Mouse (Mus musculus): ENCODE measurements around the gene Atp5h. TPM values are rescaled to one million over a fixed set of nuclear protein-coding genes. Genes with fewer than 3 reads are reported as not detected.

Atp5h gene
- polyA plus RNA-seq, 1 experiment from 2014 or later, result 961 TPM

DNA sequence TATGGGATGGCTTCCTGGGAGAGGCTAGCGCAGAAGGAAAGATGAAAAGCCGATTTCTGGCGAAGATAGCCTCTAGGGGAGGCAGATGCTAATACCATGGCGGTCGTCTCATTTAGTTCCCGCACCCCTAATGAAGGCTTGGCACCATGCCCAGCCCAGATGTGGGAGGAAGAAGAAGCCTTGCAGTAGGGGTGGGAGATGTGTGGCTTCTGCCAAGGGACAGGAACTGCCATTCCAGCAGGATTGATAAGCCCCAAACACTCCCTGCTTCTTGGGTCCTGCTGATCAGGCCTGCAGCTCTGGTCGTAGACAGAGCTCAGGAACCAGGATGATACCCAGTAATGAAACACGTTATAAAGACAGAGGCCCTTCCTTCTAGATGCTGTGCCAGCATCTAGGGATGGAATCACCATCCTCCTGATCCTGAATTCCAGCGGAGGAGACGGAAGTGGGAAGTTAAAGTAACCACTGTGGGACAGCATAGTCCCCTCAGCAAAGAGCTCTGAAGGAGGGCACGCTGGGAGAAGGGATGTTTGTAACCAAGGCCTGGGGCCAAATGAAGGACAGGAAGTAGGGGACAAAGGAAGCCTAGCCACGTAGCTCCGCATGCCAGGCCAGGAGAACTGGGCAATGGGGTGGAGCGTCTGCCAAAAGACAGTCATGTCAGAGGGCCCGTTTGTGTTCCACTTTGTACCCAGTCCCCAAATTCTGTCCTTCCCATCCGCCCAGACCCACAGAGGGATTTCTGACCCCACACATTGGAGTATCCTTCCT lies 35.9 kb downstream of the Atp5h start:
- peaks cover 49% of the 10 kb centered on the region for H3K4me1 ChIP-seq (replicated peaks)
- H3K27me3 ChIP-seq (ENCODE audit: insufficient read depth, poor library complexity, severe bottlenecking), result 0 out of 2 replicates have a peak, but pooled peaks cover 13% of the 10 kb centered on the region
- peak overlapping the region; percentile 87 for H3K4me3 ChIP-seq
- DNase-seq (ENCODE audit: low spot score), result no peak
- peaks cover 7% of the 10 kb centered on the region; the same call in 1 of the 2 replicates for H3K36me3 ChIP-seq
- no peaks in the 10 kb centered on the region for H3K9me3 ChIP-seq
- H3K27ac ChIP-seq, result no peak overlapping the region; the same call in 1 of the 2 replicates
- WGBS, result 70% methylated on average over 16 of the region's 16 CpGs

GRCm38 (mm10) chr11:115382891-115383290 lies 36.9 kb downstream of the Atp5h start:
- DNase-seq (ENCODE audit: low spot score), result no peak
- 0 out of 2 replicates have a peak, but pooled peaks cover 13% of the 10 kb centered on the region for H3K27me3 ChIP-seq (ENCODE audit: insufficient read depth, poor library complexity, severe bottlenecking)
- H3K27ac ChIP-seq, result peak overlapping the region; percentile 97; the same call in 1 of the 2 replicates
- H3K4me3 ChIP-seq, result peak overlapping the region; percentile 87
- no peaks in the 10 kb centered on the region for H3K36me3 ChIP-seq
- 20% methylated on average over 5 of the region's 5 CpGs for WGBS
- H3K9me3 ChIP-seq, result 0 out of 2 replicates have a peak, but pooled peaks cover 2% of the 10 kb centered on the region
- peaks cover 49% of the 10 kb centered on the region for H3K4me1 ChIP-seq (replicated peaks)

DNA sequence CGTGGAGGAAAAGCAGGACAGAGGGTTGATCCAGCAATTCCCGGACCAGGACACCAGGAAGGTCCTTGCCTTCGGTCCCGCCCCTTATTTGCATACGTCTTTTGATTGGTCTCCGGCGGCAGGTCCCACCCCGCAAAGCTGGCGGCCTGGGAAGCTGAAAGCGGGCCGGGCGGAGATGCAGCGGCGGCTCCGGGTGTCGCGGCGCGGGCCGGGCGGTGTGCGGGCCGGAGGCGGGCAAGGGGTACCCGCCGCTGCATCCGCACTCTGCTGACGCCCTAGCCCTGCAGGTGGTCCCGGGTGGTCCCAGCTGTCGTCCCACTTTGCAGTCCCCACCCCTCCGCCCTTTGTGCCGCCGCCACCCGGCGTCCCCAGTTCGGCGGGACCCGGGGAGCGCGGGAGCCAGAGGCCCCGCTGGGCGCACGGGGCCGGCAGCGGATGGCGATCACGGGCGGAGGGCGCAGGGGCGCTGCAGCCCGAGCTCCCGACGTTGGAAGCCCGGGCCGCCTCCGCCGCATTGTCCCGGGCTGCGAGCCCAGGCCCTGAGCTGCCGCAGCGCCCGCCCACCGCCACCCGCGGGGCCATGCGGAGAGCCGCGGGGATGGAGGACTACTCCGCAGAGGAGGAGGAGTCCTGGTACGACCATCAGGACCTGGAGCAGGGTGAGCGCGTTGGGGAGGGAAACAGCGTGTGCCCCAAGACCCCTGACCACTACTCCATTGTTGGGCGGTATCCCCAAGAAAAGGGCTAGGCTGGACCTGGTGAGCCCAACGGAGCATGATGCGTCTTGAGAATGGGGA lies 37.8 kb downstream of the Atp5h start, which contains the start of gene Cdr2l:
Gene Cdr2l, plus strand, starts transcription at position 174 of the 797 bp plus-strand sequence.
- H3K36me3 ChIP-seq, result no peaks in the 10 kb centered on the region
- WGBS, result under 1% methylated on average over 76 of the region's 76 CpGs
- H3K9me3 ChIP-seq, result 0 out of 2 replicates have a peak, but pooled peaks cover 3% of the 10 kb centered on the region
- peak within 1 kb of the TSS; percentile 97 for H3K27ac ChIP-seq
- H3K4me1 ChIP-seq (replicated peaks), result peaks cover 49% of the 10 kb centered on the region
- peak; percentile 92 for DNase-seq (ENCODE audit: low spot score)
- H3K4me3 ChIP-seq, result peak within 1 kb of the TSS; percentile 87
- H3K27me3 ChIP-seq (ENCODE audit: insufficient read depth, poor library complexity, severe bottlenecking), result peaks cover 16% of the 10 kb centered on the region; the same call in 1 of the 2 replicates

GRCm38 (mm10) chr11:115381276-115381675 lies 38.5 kb downstream of the Atp5h start:
- DNase-seq (ENCODE audit: low spot score), result no peak
- Histone ChIP-seq H3K4me3 (peak overlapping the region; percentile 87), H3K9me3 (0 out of 2 replicates have a peak, but pooled peaks cover 3% of the 10 kb centered on the region), H3K36me3 (no peaks in the 10 kb centered on the region), H3K4me1 (replicated peaks) (peaks cover 49% of the 10 kb centered on the region), H3K27ac (peak overlapping the region; percentile 97), H3K27me3 (ENCODE audit: insufficient read depth, poor library complexity, severe bottlenecking) (peaks cover 23% of the 10 kb centered on the region; the same call in 1 of the 2 replicates)
- 15% methylated on average over 9 of the region's 9 CpGs for WGBS

GRCm38 (mm10) chr11:115377854-115378253 lies 41.9 kb downstream of the Atp5h start:
- WGBS, result 81% methylated on average over 7 of the region's 7 CpGs

GRCm38 (mm10) chr11:115377254-115377653 lies 42.5 kb downstream of the Atp5h start:
- 91% methylated on average over 4 of the region's 4 CpGs for WGBS
- H3K27me3 ChIP-seq (ENCODE audit: insufficient read depth, poor library complexity, severe bottlenecking), result peaks cover 49% of the 10 kb centered on the region
- H3K9me3 ChIP-seq, result 0 out of 2 replicates have a peak, but pooled peaks cover 3% of the 10 kb centered on the region
- DNase-seq (ENCODE audit: low spot score), result no peak
- no peak overlapping the region for H3K27ac ChIP-seq
- no peak overlapping the region for H3K4me3 ChIP-seq
- no peaks in the 10 kb centered on the region for H3K36me3 ChIP-seq
- H3K4me1 ChIP-seq (replicated peaks), result peaks cover 23% of the 10 kb centered on the region

More at GRCm38 (mm10) chr11:115377854-115378253, 41.9 kb downstream of the Atp5h start:
- Histone ChIP-seq H3K27ac (no peak overlapping the region), H3K9me3 (0 out of 2 replicates have a peak, but pooled peaks cover 3% of the 10 kb centered on the region), H3K36me3 (no peaks in the 10 kb centered on the region), H3K4me1 (replicated peaks) (peaks cover 29% of the 10 kb centered on the region), H3K4me3 (no peak overlapping the region), H3K27me3 (ENCODE audit: insufficient read depth, poor library complexity, severe bottlenecking) (peaks cover 46% of the 10 kb centered on the region)
- no peak for DNase-seq (ENCODE audit: low spot score)

- DNase-seq (ENCODE audit: low spot score), result no peak
- Histone ChIP-seq H3K9me3 (0 out of 2 replicates have a peak, but pooled peaks cover 3% of the 10 kb centered on the region), H3K4me3 (no peak overlapping the region), H3K27me3 (ENCODE audit: insufficient read depth, poor library complexity, severe bottlenecking) (peaks cover 55% of the 10 kb centered on the region), H3K27ac (no peak overlapping the region), H3K4me1 (replicated peaks) (peaks cover 19% of the 10 kb centered on the region), H3K36me3 (no peaks in the 10 kb centered on the region)
- WGBS, result 75% methylated on average over 7 of the region's 7 CpGs
These were observed 43.0 kb downstream of the Atp5h start for GRCm38 (mm10) chr11:115376722-115377121.

DNA sequence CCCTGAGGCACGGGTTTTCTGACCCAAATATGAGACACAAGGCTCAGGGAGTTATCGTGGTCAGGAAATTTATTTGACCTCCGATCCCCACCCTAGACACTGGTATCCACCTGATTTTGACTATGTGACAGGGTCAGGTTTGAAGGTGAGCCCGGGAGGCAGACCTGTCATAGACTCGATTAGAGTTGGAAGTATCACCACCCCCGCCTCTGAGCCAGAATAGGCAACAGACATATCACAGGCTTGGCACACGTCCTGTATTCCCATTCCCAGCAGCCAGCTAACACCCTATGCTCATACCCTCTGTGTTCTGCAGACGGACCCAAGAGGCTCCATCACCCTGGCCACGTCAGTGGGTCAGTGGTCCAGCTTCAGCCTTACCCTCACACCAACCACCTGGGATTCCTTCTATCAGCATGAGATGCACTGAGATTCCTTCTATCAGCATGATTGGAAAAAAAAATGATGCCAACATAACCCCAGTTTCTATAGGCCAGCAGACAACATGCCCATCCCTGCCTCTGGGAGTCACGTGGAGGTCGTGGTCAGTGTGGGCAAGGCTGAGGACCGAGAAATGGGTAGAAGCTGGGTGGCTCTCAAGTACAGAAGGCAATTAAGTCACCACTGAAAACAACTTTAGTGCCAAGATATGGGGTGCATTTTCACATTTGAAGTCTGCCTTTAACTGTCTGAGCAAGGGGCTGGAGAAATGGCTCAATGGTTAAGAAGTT lies 44.9 kb downstream of the Atp5h start:
- peaks cover 73% of the 10 kb centered on the region for H3K27me3 ChIP-seq (ENCODE audit: insufficient read depth, poor library complexity, severe bottlenecking)
- no peak for DNase-seq (ENCODE audit: low spot score)
- H3K4me3 ChIP-seq, result peak overlapping the region; percentile 51
- H3K27ac ChIP-seq, result peak overlapping the region; percentile 67; the same call in 1 of the 2 replicates
- peaks cover 13% of the 10 kb centered on the region for H3K4me1 ChIP-seq (replicated peaks)
- H3K36me3 ChIP-seq, result no peaks in the 10 kb centered on the region
- 0 out of 2 replicates have a peak, but pooled peaks cover 3% of the 10 kb centered on the region for H3K9me3 ChIP-seq
- WGBS, result 66% methylated on average over 12 of the region's 12 CpGs

DNA sequence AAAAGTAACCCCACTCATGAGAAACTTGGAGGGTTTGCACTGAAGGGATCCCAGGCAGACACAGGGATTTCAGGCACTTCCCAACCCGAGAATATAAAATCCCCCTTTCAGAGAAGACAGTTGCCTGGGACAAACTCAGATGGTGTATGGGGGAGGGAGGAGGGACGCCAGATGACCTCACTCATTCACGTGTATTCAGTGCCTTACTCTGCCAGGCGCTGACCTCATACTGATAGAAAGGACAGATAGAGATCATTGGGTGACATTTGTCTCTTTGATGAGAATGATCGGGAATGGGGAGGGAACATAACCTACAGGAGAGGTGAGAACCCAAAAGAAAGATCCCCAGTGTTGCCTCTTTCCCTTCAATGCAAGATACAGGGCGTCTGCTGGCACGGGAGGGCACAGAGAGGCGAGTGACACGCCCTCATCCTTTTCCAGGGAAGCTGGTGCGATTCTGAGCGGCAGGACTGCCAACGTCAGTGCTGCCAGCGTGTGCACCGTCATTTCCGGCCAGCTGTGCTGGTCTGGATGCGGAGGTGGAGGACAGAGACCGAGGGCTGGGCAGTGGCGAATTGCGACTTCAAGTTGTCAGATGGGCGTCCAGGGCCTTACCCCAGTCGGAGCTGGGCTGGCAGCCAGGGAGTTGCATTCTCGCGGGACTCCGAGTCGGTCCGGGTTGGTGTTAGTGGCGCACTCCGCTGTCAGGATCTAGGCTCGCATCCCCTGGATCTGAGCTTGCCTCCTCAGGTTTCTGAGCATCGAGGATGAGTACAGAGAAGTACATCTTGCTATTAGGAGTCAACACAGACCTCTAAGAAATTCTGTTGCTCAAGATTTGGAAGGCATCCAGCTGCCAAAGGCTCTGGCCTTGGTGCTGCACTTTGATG lies 45.7 kb downstream of the Atp5h start:
- Histone ChIP-seq H3K4me3 (peak overlapping the region; percentile 51), H3K27me3 (ENCODE audit: insufficient read depth, poor library complexity, severe bottlenecking) (peaks cover 81% of the 10 kb centered on the region), H3K36me3 (no peaks in the 10 kb centered on the region), H3K9me3 (0 out of 2 replicates have a peak, but pooled peaks cover 3% of the 10 kb centered on the region), H3K4me1 (replicated peaks) (peaks cover 13% of the 10 kb centered on the region), H3K27ac (peak overlapping the region; percentile 67)
- WGBS, result 1% methylated on average over 30 of the region's 30 CpGs
- DNase-seq (ENCODE audit: low spot score), result peak; percentile 54

- peaks cover 94% of the 10 kb centered on the region for H3K27me3 ChIP-seq (ENCODE audit: insufficient read depth, poor library complexity, severe bottlenecking)
These were observed 47.0 kb downstream of the Atp5h start for GRCm38 (mm10) chr11:115372737-115373136.

GRCm38 (mm10) chr11:115372015-115372414 lies 47.7 kb downstream of the Atp5h start:
- Histone ChIP-seq H3K27ac (no peak overlapping the region), H3K4me3 (no peak overlapping the region), H3K4me1 (replicated peaks) (peaks cover 22% of the 10 kb centered on the region), H3K36me3 (no peaks in the 10 kb centered on the region), H3K27me3 (ENCODE audit: insufficient read depth, poor library complexity, severe bottlenecking) (peaks cover 98% of the 10 kb centered on the region), H3K9me3 (no peaks in the 10 kb centered on the region)
- 73% methylated on average over 1 of the region's 1 CpGs for WGBS
- DNase-seq (ENCODE audit: low spot score), result no peak

More at GRCm38 (mm10) chr11:115372737-115373136, 47.0 kb downstream of the Atp5h start:
- no peak for DNase-seq (ENCODE audit: low spot score)
- Histone ChIP-seq H3K4me1 (replicated peaks) (peaks cover 14% of the 10 kb centered on the region), H3K36me3 (no peaks in the 10 kb centered on the region), H3K9me3 (no peaks in the 10 kb centered on the region), H3K27ac (no peak overlapping the region), H3K4me3 (no peak overlapping the region)
- WGBS, result 43% methylated on average over 2 of the region's 2 CpGs
